Mouse (Mus musculus) monocyte, adult 2 months (primary cell): ENCODE results near the gene Xlr3b.
"Not testable (repeated sequence)": the region's sequence is repeated elsewhere in the genome, so short reads cannot be mapped to it uniquely, and the experiment has no call there.

Experiments
- DNase-seq, 2 experiments: peaks; one replicate each; pipeline ENCODE4 v3.0.0; 2022; ENCODE audit warnings: low spot score in 2 of 2, low read depth in 1 of 2

The Xlr3b gene

GRCm38 (mm10) chrX:73191934-73192333 is at the start of gene Xlr3b:
Gene Xlr3b, plus strand, starts transcription at chrX:73192207.
- DNase-seq, result not testable (repeated sequence)

- DNase-seq, result not testable (repeated sequence)
Observed at GRCm38 (mm10) chrX:73143218-73143618, 48.8 kb upstream of the Xlr3b start.

GRCm38 (mm10) chrX:73148496-73148895 is 43.5 kb upstream of the Xlr3b start, which contains the start of gene Xlr5b:
Gene Xlr5b, plus strand, starts transcription at chrX:73148796.
- DNase-seq, result not testable (repeated sequence)

- DNase-seq, result not testable (repeated sequence)
Observed at GRCm38 (mm10) chrX:73149350-73149749, 42.7 kb upstream of the Xlr3b start, which contains the start of gene DXBay18. Gene DXBay18, minus strand, starts transcription at chrX:73149450.

- not testable (repeated sequence) for DNase-seq
Observed at GRCm38 (mm10) chrX:73176889-73177288, 15.1 kb upstream of the Xlr3b start, which contains the start of gene Spin2d. Gene Spin2d, minus strand, starts transcription at chrX:73176989.

GRCm38 (mm10) chrX:73213819-73214564 is 22.0 kb downstream of the Xlr3b start, which contains the start of gene Xlr4b:
Gene Xlr4b, plus strand, starts transcription at chrX:73214333.
- not testable (repeated sequence) for DNase-seq

GRCm38 (mm10) chrX:73225365-73225764 is 33.4 kb downstream of the Xlr3b start:
- no peak for DNase-seq

- DNase-seq, result peak; percentile 60 to 68
Observed at GRCm38 (mm10) chrX:73227914-73228605, 36.1 kb downstream of the Xlr3b start, which contains the start of gene F8a. Gene F8a, plus strand, starts transcription at chrX:73228291.

GRCm38 (mm10) chrX:73228606-73229214 is 36.7 kb downstream of the Xlr3b start:
- DNase-seq, result peak; percentile 0 to 14

- DNase-seq, result no peak
Observed at GRCm38 (mm10) chrX:73229288-73229687, 37.3 kb downstream of the Xlr3b start.

- not testable (repeated sequence) for DNase-seq
Observed at GRCm38 (mm10) chrX:73242821-73243325, 50.9 kb downstream of the Xlr3b start, which contains the start of gene Xlr4c. Gene Xlr4c, minus strand, starts transcription at chrX:73243130.
